Mouse (Mus musculus) liver, adult (tissue): ENCODE results near the gene Rap1b.

Experiments used
- GATA4 ChIP-seq: IDR thresholded peaks from 2 replicates; pipeline ENCODE4 v1.6.1; 2014; ENCODE audit warnings: mild to moderate bottlenecking, low read length; ENCODE audit not compliant: insufficient replicate concordance

Gene Rap1b

GRCm38 (mm10) chr10:117839737-117840136 is 6.1 kb downstream of the Rap1b start:
- TF ChIP-seq GATA4 = no peak

GRCm38 (mm10) chr10:117838924-117839323 is 6.9 kb downstream of the Rap1b start:
- TF ChIP-seq GATA4 = no peak

GRCm38 (mm10) chr10:117836354-117836753 is 9.5 kb downstream of the Rap1b start:
- no peak for TF ChIP-seq GATA4

- TF ChIP-seq GATA4 = no peak
These were observed 10.4 kb downstream of the Rap1b start for GRCm38 (mm10) chr10:117835453-117835852.

- no peak for TF ChIP-seq GATA4
These were observed 15.0 kb downstream of the Rap1b start for GRCm38 (mm10) chr10:117830797-117831196.

GRCm38 (mm10) chr10:117829472-117830155 is 16.2 kb downstream of the Rap1b start:
- TF ChIP-seq GATA4 = no peak

- no peak for TF ChIP-seq GATA4
These were observed 16.8 kb downstream of the Rap1b start for GRCm38 (mm10) chr10:117829022-117829421.

GRCm38 (mm10) chr10:117828536-117828935 is 17.3 kb downstream of the Rap1b start:
- TF ChIP-seq GATA4 = no peak

- TF ChIP-seq GATA4 = no peak
These were observed 21.2 kb downstream of the Rap1b start for GRCm38 (mm10) chr10:117824647-117825046.

- no peak for TF ChIP-seq GATA4
These were observed 21.7 kb downstream of the Rap1b start for GRCm38 (mm10) chr10:117824139-117824538.

GRCm38 (mm10) chr10:117823321-117823720 is 22.5 kb downstream of the Rap1b start:
- TF ChIP-seq GATA4 = no peak

GRCm38 (mm10) chr10:117818600-117818999 is 27.2 kb downstream of the Rap1b start:
- no peak for TF ChIP-seq GATA4

GRCm38 (mm10) chr10:117816721-117817120 is 29.1 kb downstream of the Rap1b start:
- no peak for TF ChIP-seq GATA4

- no peak for TF ChIP-seq GATA4
These were observed 33.3 kb downstream of the Rap1b start for GRCm38 (mm10) chr10:117812501-117812900.

- TF ChIP-seq GATA4 = no peak
These were observed 34.3 kb downstream of the Rap1b start for GRCm38 (mm10) chr10:117811555-117811954.

- TF ChIP-seq GATA4 = no peak
These were observed 35.3 kb downstream of the Rap1b start for GRCm38 (mm10) chr10:117810506-117810905.

GRCm38 (mm10) chr10:117808068-117808467 is 37.8 kb downstream of the Rap1b start:
- TF ChIP-seq GATA4 = no peak
